Mouse (Mus musculus) kidney, postnatal 25 days (tissue): Measurements from ENCODE around the gene Zfp384.
"Not testable (repeated sequence)": the region's sequence is repeated elsewhere in the genome, so short reads cannot be mapped to it uniquely, and the experiment has no call there.

Source experiments
- DNase-seq, 2 experiments: peaks; one replicate each; pipeline ENCODE4 v3.0.0; 2021; ENCODE audit warnings: mixed read lengths in 2 of 2

Gene Zfp384

GRCm38 (mm10) chr6:125017682-125018081, 8.7 kb downstream of the Zfp384 start:
- DNase-seq, result no peak

- DNase-seq, result peak; percentile 36 to 41
Observed at GRCm38 (mm10) chr6:125030532-125030931, 21.6 kb downstream of the Zfp384 start.

DNA sequence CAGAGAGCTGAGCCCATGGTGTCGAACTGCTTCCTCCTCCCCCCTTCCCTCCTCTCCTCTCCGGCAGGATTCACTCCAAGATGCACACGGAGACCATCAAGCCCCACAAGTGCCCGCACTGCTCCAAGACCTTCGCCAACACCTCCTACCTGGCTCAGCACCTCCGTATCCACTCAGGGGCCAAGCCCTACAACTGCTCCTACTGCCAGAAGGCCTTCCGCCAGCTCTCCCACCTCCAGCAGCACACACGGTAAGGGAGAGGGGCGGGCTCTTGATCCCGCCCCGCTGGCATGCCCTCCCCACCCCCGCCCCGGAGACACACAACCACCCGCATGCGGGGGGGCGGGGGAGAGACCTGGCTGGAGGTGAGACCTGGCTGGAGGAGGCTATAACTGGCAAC, 22.7 kb downstream of the Zfp384 start:
- no peak for DNase-seq

- no peak for DNase-seq
Observed at GRCm38 (mm10) chr6:125038666-125039065, 29.7 kb downstream of the Zfp384 start.

DNA sequence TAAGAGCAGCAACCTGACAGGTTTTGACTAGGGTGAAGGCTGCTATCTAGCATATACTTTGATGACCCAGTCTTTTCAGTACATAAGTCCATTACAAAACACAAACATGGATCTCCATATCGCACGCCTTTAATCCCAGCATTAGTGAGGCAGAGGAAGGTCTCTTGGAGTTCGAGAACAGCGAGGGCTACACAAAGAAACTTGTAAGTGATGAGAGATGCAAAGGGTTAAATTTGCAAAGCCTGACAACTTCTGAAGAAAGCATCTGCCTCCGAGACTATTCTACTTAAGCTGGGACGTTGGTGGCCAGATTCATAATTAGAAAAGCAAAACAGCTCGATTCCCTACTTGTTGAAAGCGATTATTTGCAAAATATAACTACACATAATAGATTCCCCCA, 30.2 kb downstream of the Zfp384 start:
- no peak for DNase-seq

DNA sequence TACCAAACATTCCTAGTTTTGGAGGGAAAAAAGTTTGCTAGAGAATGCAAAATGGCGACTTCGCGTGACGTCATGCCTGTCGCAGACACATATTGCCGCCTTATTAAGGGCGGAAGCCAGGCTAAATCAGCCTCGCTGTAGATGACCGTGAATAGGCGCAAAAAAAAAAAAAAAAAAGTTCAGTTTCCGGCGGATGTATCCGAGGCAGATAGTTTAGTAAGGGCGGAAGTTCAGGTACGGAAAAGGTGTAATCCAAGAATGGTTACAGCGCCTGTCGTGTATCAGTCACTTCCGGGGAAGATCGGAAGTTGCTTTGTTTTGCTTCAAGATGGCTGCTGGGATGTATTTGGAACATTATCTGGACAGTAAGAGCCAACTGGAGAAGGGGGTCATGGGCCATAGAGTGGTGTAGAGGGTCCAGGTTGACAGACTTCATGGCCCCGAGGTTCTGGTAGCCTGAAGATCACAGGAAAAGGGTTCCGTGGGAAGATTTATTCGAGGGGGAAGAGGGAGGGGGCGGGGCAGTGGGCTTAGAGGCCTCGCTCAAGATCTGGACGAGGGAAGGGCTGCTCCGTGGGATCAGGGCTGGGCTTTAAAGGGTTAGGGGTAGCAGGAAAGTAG, 30.7 kb downstream of the Zfp384 start, which contains the start of gene Ing4:
TSS of gene Ing4 (plus strand) at position 228 of the 621 bp plus-strand sequence.
- DNase-seq, result peak; percentile 97

DNA sequence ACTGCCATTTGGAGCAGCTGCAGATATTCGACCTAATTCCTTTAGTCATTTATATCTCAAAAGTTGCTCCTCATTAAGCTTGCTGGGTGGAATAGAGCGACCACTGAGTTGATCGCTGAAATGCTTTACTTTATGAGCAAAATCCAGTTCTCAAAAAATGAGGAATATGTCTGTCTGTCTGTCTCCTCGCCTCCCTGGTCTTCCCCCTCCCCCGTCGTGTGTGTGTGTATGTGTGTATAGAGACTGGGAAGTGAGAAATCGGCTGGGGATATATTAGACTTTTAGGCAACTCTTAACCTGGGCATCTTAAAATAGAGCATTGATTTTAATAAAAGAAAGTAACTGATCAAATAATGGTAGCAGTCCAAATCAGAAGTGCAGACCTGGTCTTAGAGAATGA, 31.3 kb downstream of the Zfp384 start:
- no peak for DNase-seq

DNA sequence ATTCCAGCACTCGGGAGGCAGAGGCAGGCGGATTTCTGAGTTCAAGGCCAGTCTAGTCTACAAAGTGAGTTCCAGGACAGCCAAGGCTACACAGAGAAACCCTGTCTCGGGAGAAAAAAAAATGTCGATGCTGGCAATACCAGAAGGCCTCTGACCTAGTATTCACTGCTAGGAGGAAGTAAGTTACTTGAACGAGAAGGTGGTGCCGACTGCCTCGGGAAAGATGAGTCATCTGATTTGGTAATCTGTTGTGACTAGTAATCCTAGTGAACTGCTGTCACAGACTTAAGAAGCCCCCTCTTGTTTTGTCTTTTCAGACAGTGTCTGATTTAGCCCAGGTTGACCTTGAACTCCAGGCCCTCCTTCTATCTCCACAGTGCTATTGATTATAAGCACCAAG, 32.1 kb downstream of the Zfp384 start:
- DNase-seq, result no peak

DNA sequence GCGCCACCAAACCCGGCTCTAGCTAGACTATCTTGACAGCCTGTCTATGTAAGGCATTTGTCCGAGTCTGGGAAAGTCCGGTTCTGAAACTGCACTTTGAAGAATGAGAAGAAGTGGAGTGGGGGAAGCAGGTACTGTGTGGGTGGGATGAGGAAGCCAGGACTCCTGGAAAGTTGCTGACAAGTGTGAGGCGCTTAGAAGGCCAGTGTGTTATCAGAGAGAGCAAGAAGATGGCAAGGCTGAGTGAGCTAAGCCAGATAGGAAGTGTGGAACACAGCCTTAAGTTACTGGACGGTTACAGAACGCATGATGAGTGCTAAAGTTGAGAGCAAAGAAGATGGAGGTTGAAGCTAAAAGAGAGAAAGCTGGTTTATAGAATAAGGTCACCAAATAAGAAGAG, 33.1 kb downstream of the Zfp384 start:
- DNase-seq, result no peak

- DNase-seq, result peak; percentile 85 to 88
Observed at GRCm38 (mm10) chr6:125046691-125047090, 37.7 kb downstream of the Zfp384 start.

- no peak for DNase-seq
Observed at GRCm38 (mm10) chr6:125049678-125050077, 40.7 kb downstream of the Zfp384 start, which contains the start of gene Acrbp. Gene Acrbp, plus strand, starts transcription at chr6:125049689.

- DNase-seq, result no peak
Observed at GRCm38 (mm10) chr6:125051237-125051636, 42.3 kb downstream of the Zfp384 start.

DNA sequence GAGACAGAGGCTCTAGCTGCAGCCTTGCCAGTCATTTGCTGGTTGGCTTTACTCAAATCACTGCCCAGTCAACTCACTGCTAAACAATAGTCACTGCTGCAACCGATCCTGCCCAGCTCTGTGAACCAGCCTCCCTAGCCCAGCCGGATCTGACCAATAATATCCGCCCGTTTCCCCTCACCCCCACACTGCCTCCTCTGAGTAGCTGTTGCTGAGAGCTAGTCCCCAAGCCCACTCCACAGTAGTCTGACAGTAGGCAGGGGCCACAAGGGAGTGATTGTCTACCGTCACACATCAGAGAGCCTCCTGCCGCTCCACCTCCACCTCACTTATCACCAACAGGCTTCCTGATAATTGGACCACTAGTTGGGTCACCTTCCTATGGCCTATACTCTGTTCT, 52.5 kb downstream of the Zfp384 start:
- DNase-seq, result no peak

DNA sequence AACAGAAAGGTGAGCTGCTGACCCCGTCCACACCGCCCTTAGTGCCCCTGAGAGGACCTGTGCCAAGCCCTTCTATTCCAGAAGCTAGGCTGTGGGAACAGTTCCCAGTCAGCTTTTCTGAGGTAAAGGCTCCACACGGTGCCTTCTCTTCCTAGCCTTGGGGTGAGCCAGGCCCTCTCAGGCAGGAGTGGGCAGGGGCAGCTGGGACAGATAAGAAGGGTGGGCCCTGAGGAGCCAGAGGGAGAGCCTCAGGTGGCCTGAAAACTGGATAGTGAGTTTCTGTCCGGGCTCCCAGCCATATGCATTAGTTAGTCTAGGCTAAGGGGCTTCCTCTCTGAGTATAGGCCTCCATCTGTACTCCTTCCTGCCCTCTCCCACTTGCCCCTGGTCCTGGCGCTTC, 53.6 kb downstream of the Zfp384 start:
- no peak for DNase-seq

DNA sequence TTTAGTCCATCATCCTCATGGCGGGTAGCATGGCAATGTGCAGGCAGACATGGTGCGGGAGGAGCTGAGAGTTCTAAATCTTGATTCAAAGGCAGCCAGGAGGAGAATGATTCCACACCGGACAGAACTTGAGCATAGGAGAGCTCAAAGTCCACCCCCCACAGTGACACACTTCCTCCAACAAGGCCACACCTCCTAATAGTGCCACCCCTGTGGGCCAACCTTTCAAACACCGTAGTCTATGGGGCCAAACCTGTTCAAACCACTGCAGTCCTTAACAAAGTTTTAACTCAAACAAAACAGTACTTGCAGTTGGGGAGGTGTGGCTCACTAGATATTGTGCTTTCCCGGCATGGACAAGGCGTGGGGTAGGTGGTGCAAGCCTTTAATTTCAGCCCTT, 55.0 kb downstream of the Zfp384 start:
- DNase-seq, result no peak

DNA sequence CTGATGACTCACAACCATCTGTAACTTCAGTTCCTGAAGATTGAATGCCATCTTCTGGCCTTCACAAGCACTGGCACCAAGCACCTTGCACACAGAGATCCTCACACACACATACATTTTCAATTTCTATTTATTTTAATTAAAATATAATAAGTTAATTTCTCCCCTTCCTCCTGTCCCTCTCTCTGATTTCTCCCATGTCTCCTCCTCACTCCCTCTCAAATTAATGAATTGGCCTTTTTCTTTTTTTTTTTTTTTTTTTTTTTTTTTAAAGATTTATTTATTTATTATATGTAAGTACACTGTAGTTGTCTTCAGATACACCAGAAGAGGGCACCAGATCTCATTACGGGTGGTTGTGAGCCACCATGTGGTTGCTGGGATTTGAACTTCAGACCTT, 56.3 kb downstream of the Zfp384 start:
- DNase-seq, result not testable (repeated sequence)

DNA sequence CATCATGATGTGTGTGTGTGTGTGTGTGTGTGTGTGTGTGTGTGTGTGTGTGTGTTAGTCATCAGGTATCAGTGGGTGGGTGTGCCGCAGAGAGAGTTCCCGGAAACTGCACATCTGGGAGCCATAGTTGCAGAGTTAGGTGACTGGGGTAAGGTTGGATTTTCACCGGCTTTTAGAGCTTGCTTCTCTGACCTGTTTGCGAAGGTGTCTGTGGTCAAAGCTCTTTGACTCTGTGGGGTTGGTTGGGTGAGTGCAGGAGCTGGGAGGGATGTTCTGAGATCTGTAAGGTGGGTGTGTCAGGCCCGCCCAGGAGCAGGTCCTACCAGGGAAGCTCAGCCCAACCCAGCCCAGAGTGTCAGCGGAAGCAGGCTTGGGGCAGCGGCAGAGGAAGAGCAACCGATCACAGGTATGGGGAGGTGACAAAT, 58.6 kb downstream of the Zfp384 start, which contains the start of gene Lpar5:
TSS of gene Lpar5 (plus strand) at position 350 of the 425 bp plus-strand sequence.
- DNase-seq, result no peak

- DNase-seq, result no peak
Observed at GRCm38 (mm10) chr6:125071170-125071895, 62.4 kb downstream of the Zfp384 start.

DNA sequence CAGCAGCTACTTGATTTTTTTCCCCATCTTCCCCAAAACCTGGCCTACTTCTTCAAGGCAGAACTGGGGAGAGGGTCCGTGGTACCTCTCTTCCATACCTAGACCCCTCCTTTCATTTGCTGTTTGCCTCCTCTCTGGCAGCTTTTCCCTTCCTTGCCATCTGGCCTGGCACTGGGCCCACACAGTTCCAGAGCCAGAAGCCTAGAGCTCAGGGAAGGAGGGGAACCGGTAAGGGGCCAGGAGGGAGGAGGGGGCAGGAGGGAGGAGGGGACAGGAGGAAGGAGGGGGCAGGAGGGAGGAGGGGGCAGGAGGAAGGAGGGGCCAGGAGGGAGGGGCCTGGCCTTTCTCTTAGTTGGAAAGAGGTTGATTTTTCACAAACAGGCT, 62.9 kb downstream of the Zfp384 start:
- peak in 1 of 2 experiments; percentile 57 for DNase-seq

DNA sequence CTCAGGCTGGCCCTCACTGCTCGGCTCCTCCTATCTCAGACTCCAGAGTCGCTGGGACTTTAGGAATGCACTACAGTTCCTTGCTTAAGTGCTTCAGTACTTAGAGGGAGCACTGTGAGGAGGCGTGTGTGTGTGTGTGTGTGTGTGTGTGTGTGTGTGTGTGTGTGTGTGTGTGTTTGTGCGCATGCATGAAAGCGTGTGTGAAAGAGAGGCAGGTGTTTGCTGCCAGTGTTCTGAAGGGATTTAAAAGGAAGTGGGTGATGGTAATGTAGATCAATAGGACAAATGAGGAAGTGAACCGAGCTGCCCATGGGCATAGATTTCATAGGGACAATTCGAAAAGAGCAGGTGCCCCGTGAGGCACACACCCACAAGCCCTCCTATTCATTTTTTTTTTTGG, 64.9 kb downstream of the Zfp384 start:
- DNase-seq, result no peak

DNA sequence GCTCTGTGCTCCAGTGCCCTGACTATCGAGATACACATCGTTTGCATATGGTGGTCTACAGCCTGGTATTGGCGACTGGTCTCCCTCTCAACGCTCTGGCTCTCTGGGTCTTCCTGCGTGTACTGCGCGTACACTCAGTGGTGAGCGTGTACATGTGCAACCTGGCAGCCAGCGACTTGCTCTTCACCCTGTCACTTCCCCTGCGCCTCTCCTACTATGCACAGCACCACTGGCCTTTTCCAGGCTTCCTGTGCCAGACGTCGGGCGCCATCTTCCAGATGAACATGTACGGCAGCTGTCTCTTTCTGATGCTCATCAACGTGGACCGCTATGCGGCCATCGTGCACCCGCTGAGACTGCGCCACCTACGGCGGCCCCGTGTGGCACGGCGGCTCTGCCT, 72.4 kb downstream of the Zfp384 start:
- DNase-seq, result peak in 1 of 2 experiments; percentile 13

DNA sequence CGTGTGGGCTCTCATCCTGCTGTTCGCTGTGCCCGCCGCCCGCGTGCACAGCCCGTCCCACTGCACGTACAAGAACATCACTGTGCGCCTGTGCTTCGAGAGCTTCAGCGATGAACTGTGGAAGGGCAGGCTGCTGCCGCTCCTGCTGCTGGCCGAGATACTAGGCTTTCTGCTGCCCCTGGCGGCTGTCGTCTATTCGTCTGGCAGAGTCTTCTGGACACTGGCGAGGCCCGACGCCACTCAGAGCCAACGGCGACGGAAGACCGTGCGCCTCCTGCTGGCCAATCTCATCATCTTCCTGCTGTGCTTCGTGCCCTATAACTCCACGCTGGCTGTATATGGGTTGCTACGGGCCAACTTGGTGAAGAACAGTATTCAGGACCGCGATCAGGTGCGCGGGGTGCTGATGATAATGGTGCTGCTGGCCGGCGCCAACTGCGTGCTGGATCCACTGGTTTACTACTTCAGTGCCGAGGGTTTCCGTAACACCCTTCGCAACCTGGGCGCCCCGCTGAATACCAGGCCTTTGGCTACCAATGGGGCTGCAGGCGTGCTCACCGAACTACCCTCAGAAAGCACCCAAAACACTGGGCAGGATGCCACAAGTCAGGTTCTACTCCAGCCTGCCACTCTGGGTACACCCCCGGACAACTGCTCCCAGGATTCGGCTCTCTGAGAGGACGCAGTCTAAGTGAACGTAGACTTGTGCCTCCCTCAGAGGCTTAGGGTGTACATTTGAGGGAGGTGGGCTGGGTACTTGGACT, 73.0 kb downstream of the Zfp384 start:
- peak; percentile 93 to 96 for DNase-seq

DNA sequence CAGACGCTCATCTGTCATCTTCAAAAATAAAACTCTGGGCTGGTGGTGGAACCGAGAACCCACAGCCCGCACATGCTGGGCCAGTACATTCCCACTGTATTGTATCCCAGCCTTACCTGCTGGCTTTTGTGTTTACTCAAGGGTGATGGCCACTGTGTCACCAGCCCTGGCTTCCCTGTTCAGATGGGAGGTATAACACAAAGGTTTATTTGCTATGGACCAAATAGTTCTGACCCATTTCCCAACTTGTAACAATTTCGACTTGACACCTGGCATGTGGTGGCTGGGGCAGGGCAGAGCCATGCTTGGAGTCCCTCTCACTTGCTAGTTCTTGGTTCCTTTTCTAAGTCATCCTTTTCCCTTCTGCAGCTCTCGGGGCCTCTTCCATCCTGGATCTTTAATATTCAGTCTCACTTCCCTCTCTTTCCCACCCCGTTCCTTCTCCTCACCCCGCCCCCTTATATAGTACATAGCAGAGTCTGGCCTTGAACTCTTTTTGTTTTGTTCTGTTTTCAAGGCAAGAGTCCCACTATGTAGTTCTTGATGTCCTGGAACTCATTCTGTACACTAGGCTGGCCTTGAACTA, 73.9 kb downstream of the Zfp384 start:
- DNase-seq, result no peak
